Mouse (Mus musculus) MEL (cell line): ENCODE data around the gene Nes. TPM values are rescaled to one million over a fixed set of nuclear protein-coding genes. Genes with fewer than 3 reads are reported as not detected.

Experiments used
- DNase-seq: peaks from one replicate; pipeline ENCODE4 v3.0.0; 2011; ENCODE audit warnings: low read depth, low spot score
- H3K27ac ChIP-seq: 2 replicates; pipeline ENCODE4 v1.5.1; 2012; ENCODE audit warnings: low read depth, mild to moderate bottlenecking, control low read depth, low read length, moderate library complexity; ENCODE audit not compliant: control insufficient read depth
- H3K27me3 ChIP-seq, 2 experiments: fragments of 150-350 bp in 1 of 2; sonication (generic) in 1 of 2; 2 replicates each; pipeline ENCODE4 v1.6.1; 2012; ENCODE audit warnings: low read length in 2 of 2, mild to moderate bottlenecking in 2 of 2, improper control_type of control experiment in 1 of 2, moderate library complexity in 1 of 2; ENCODE audit not compliant: insufficient read depth in 2 of 2, control insufficient read depth in 1 of 2
- H3K36me3 ChIP-seq, 2 experiments: 2 replicates each; pipeline ENCODE4 v1.6.1; 2012 to 2014; ENCODE audit warnings: low read length in 2 of 2, improper control_type of control experiment in 1 of 2, inconsistent platforms in 1 of 2, mild to moderate bottlenecking in 1 of 2; ENCODE audit not compliant: insufficient read depth in 2 of 2, control insufficient read depth in 1 of 2
- H3K4me1 ChIP-seq, 2 experiments: fragments of 150-350 bp in 1 of 2; sonication (generic) in 1 of 2; 2 replicates each; pipeline ENCODE4 v1.6.1; 2012; ENCODE audit warnings: low read length in 2 of 2, improper control_type of control experiment in 1 of 2, mild to moderate bottlenecking in 1 of 2; ENCODE audit not compliant: insufficient read depth in 2 of 2, control insufficient read depth in 1 of 2
- H3K4me3 ChIP-seq, 2 experiments: fragments of 150-350 bp in 1 of 2; sonication (generic) in 1 of 2; 2 replicates each; pipeline ENCODE4 v1.5.1; 2012; ENCODE audit warnings: low read depth in 2 of 2, low read length in 2 of 2, mild to moderate bottlenecking in 2 of 2, moderate library complexity in 2 of 2, control low read depth in 1 of 2, improper control_type of control experiment in 1 of 2; ENCODE audit not compliant: control insufficient read depth in 1 of 2, insufficient read depth in 1 of 2
- H3K79me2 ChIP-seq: 2 replicates; pipeline ENCODE4 v1.6.1; 2012; ENCODE audit warnings: mild to moderate bottlenecking, low read length, moderate library complexity; ENCODE audit not compliant: control insufficient read depth, poor library complexity, insufficient read depth
- H3K9ac ChIP-seq: 2 replicates; pipeline ENCODE4 v1.6.1; 2012; ENCODE audit warnings: low read depth, mild to moderate bottlenecking, control low read depth, low read length, moderate library complexity; ENCODE audit not compliant: control insufficient read depth, poor library complexity, severe bottlenecking
- H3K9me3 ChIP-seq: fragments of 150-350 bp; sonication (generic); replicated peaks from 2 replicates; pipeline ENCODE4 v1.6.1; 2012; ENCODE audit warnings: mild to moderate bottlenecking, low read length, improper control_type of control experiment, moderate library complexity; ENCODE audit not compliant: insufficient read depth
- BHLHE40 ChIP-seq: IDR thresholded peaks from 2 replicates; pipeline ENCODE4 v1.6.1; 2012; ENCODE audit warnings: low read depth, mild to moderate bottlenecking, inconsistent platforms, low read length, improper control_type of control experiment, borderline replicate concordance
- ELF1 ChIP-seq: IDR thresholded peaks from 2 replicates; pipeline ENCODE4 v1.6.1; 2014; ENCODE audit warnings: low read depth, mild to moderate bottlenecking, inconsistent platforms, low read length, improper control_type of control experiment, moderate library complexity
- EP300 ChIP-seq, 2 experiments: IDR thresholded peaks; 2 replicates each; pipeline ENCODE4 v1.6.1; 2011; ENCODE audit warnings: improper control_type of control experiment in 2 of 2, low read length in 2 of 2, low read depth in 1 of 2, mild to moderate bottlenecking in 1 of 2
- GABPA ChIP-seq: IDR thresholded peaks from 2 replicates; pipeline ENCODE4 v1.6.1; 2012; ENCODE audit warnings: low read depth, mild to moderate bottlenecking, inconsistent platforms, low read length, improper control_type of control experiment, moderate library complexity
- GATA1 ChIP-seq: IDR thresholded peaks from 2 replicates; pipeline ENCODE4 v1.6.1; 2011; ENCODE audit warnings: low read depth, low read length, improper control_type of control experiment
- JUND ChIP-seq: IDR thresholded peaks from 2 replicates; pipeline ENCODE4 v1.6.1; 2011; ENCODE audit warnings: low read depth, mild to moderate bottlenecking, improper control_type of control experiment, low read length
- MAFK ChIP-seq: IDR thresholded peaks from 2 replicates; pipeline ENCODE4 v1.6.1; 2011; ENCODE audit warnings: low read depth, mild to moderate bottlenecking, low read length, improper control_type of control experiment, borderline replicate concordance
- MAZ ChIP-seq: IDR thresholded peaks from 2 replicates; pipeline ENCODE4 v1.6.1; 2012; ENCODE audit warnings: low read depth, mild to moderate bottlenecking, inconsistent platforms, low read length, improper control_type of control experiment
- MEF2A ChIP-seq: IDR thresholded peaks from 2 replicates; pipeline ENCODE4 v1.6.1; 2014; ENCODE audit warnings: low read depth, mild to moderate bottlenecking, inconsistent platforms, low read length, improper control_type of control experiment; ENCODE audit not compliant: poor library complexity, insufficient replicate concordance, severe bottlenecking; ENCODE audit errors: extremely low read depth
- MXI1 ChIP-seq: IDR thresholded peaks from 2 replicates; pipeline ENCODE4 v1.6.1; 2011; ENCODE audit warnings: mild to moderate bottlenecking, low read depth, low read length, improper control_type of control experiment
- NRF1 ChIP-seq: IDR thresholded peaks from 2 replicates; pipeline ENCODE4 v1.6.1; 2014; ENCODE audit warnings: low read depth, mild to moderate bottlenecking, inconsistent platforms, low read length, improper control_type of control experiment, moderate library complexity; ENCODE audit not compliant: poor library complexity, insufficient read depth, severe bottlenecking
- POLR2AphosphoS5 ChIP-seq: IDR thresholded peaks from 2 replicates; pipeline ENCODE4 v1.6.1; 2012; ENCODE audit warnings: low read depth, borderline replicate concordance, mild to moderate bottlenecking, inconsistent platforms, low read length, moderate library complexity, mixed read lengths
- RCOR1 ChIP-seq: IDR thresholded peaks from 2 replicates; pipeline ENCODE4 v1.6.1; 2012; ENCODE audit warnings: low read depth, mild to moderate bottlenecking, inconsistent platforms, low read length, improper control_type of control experiment
- TAL1 ChIP-seq: IDR thresholded peaks from 2 replicates; pipeline ENCODE4 v1.6.1; 2012; ENCODE audit warnings: mild to moderate bottlenecking, inconsistent platforms, low read length, moderate library complexity, mixed read lengths
- TCF12 ChIP-seq: IDR thresholded peaks from 2 replicates; pipeline ENCODE4 v1.6.1; 2014; ENCODE audit warnings: low read depth, mild to moderate bottlenecking, inconsistent platforms, low read length, improper control_type of control experiment, moderate library complexity
- USF1 ChIP-seq: IDR thresholded peaks from 2 replicates; pipeline ENCODE4 v1.6.1; 2014; ENCODE audit warnings: low read depth, mild to moderate bottlenecking, inconsistent platforms, low read length, improper control_type of control experiment, moderate library complexity
- ZNF384 ChIP-seq: IDR thresholded peaks from 2 replicates; pipeline ENCODE4 v1.6.1; 2012; ENCODE audit warnings: low read depth, mild to moderate bottlenecking, inconsistent platforms, low read length, improper control_type of control experiment
- polyA plus RNA-seq, 2 experiments: library from polyadenylated mRNA; stranded (reverse) in 1 of 2; unstranded in 1 of 2; fragments of >175 nt in 1 of 2; fragments of >200 nt in 1 of 2; gene quantifications; 2 replicates each; pipeline versions ENCODE4 v1.2.1 to v1.2.4; 2012; ENCODE audit warnings: low replicate concordance in 2 of 2, low read depth in 1 of 2; ENCODE audit not compliant: insufficient read length in 2 of 2, insufficient read depth in 1 of 2, missing spikeins in 1 of 2
- total RNA-seq: library from RNA; depleted of rRNA; stranded (reverse); fragments of 300-350 nt; gene quantifications from 2 replicates; pipeline ENCODE4 v1.2.3, GENCODE M21; 2012; rRNA removed

The Nes gene
- not detected in 2 replicates for total RNA-seq
- polyA plus RNA-seq, result under 1 TPM in 1 of 2 experiments, not detected in 1; 0.01 TPM

DNA sequence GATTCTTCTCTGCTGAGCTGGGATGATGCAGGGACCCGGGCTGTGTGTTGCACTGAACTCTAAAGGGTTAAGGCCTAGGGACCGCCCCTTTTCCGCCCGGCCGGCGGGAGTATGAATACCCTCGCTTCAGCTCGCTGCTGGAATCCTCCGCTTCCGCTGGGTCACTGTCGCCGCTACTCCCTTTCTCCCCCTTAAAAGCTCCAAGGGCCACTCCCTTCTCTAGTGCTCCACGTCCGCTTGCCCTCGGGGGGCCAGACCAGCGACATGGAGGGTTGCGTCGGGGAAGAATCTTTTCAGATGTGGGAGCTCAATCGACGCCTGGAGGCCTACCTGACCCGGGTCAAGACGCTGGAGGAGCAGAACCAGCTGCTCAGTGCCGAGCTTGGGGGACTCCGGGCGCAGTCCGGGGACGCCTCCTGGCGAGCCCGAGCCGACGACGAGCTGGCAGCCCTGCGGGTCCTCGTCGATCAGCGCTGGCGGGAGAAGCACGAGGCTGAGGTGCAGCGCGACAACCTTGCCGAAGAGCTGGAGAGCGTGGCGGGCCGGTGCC lies at the start of gene Nes:
TSS of gene Nes (plus strand) at position 140 of the 550 bp plus-strand sequence.
- no peaks in the 10 kb centered on the region; the same call in 1 of the 2 replicates for H3K79me2 ChIP-seq
- peak within 1 kb of the TSS in 1 of 2 experiments; percentile 43; a peak in 1 of 4 replicates for H3K4me3 ChIP-seq
- DNase-seq, result no peak
- no peak within 1 kb of the TSS for H3K27ac ChIP-seq
- H3K9me3 ChIP-seq, result no peaks in the 10 kb centered on the region
- no peaks in the 10 kb centered on the region for H3K4me1 ChIP-seq
- TF ChIP-seq JUND (no peak), MAZ (no peak), ZNF384 (no peak)
- peaks cover 7 to 10% of the 10 kb centered on the region in 2 experiments for H3K27me3 ChIP-seq
- peak within 1 kb of the TSS; percentile 52 for H3K9ac ChIP-seq
- no peaks in the 10 kb centered on the region for H3K36me3 ChIP-seq

DNA sequence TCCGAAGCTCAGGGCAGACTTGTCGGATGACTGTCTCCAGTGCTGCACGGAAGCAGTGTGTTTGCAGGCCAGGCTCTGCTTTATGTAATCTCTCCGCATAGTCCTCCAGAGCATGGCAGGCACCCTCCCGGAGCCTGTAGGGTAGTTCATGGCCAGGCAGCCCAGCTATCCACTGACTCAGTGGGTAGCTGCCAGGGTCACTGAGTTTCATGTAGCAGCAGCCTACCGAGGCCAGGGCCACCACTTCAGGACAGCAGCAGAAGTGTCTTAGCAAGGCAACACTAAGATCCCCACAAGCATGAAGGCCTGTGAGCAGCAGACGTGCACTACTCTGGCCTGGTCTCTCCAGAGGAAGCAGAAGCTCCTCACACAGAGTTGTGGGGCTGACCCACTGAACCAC lies 45.9 kb upstream of the Nes start:
- Histone ChIP-seq H3K36me3 (peaks cover 0 to 2% of the 10 kb centered on the region in 2 experiments; a peak in 2 of 4 replicates), H3K9me3 (no peaks in the 10 kb centered on the region), H3K4me1 (0 out of 4 replicates have a peak, but pooled peaks cover 0 to 2% of the 10 kb centered on the region in 2 experiments), H3K79me2 (peaks cover 17% of the 10 kb centered on the region), H3K27me3 (no peaks in the 10 kb centered on the region), H3K4me3 (no peak overlapping the region), H3K27ac (no peak overlapping the region), H3K9ac (no peak overlapping the region)
- no peak for DNase-seq
- TF ChIP-seq JUND (no peak), TCF12 (no peak), MAFK (no peak), ELF1 (no peak), BHLHE40 (no peak), RCOR1 (no peak), ZNF384 (no peak), POLR2AphosphoS5 (no peak), NRF1 (no peak), GABPA (no peak), TAL1 (no peak), MEF2A (no peak), GATA1 (no peak), USF1 (no peak), EP300 (IDR thresholded peaks at IDR 0.05; ENCODE audit: low read depth in 1 of 2, low read length in 2 of 2) (no peak), MXI1 (no peak)
